Mouse (Mus musculus): Measurements from ENCODE around the gene Hmcn1.

- TF ChIP-seq CTCF (IDR thresholded peaks at IDR 0.05; ENCODE audit: low read depth, low read length), result no peak
- TF ChIP-seq POLR2A (IDR thresholded peaks at IDR 0.05; ENCODE audit: extremely low read depth, insufficient read depth, low read length), result no peak
Observed at GRCm38 (mm10) chr1:150942143-150942542, 51.1 kb downstream of the Hmcn1 start.
